Mouse (Mus musculus): ENCODE measurements around the gene Zfp825. TPM values are rescaled to one million over a fixed set of nuclear protein-coding genes. Genes with fewer than 3 reads are reported as not detected.
"Not testable (repeated sequence)": the region's sequence is repeated elsewhere in the genome, so short reads cannot be mapped to it uniquely, and the experiment has no call there.

Gene Zfp825
- total and polyA plus RNA-seq, 2 experiments from 2014 or later, result 5.1 to 11.4 TPM

- peak; percentile 13; the same call in 1 of the 2 replicates for TF ChIP-seq CTCF (IDR thresholded peaks at IDR 0.05; ENCODE audit: low read depth)
- Histone ChIP-seq H3K4me1 (ENCODE audit: insufficient read depth, low read length) (no peaks in the 10 kb centered on the region), H3K9me3 (ENCODE audit: low read length) (no peaks in the 10 kb centered on the region)
Observed at GRCm38 (mm10) chr13:74522481-74523237, 28.9 kb upstream of the Zfp825 start.

DNA sequence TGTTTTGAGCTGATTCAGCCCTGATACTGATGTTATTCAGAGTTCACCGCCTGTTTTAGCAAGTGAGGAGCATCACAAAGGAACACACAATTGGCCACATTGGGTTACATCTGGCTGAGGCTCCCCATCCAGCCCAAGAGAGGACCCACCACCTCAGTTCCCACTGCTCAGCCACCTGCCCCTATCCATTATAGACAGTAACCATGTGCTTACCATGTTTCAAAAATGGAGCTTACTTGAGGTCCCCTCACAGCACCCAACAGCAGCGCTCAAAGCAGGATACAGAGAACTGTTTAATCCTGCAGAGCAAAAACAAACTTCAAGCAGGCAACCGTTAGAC lies 28.3 kb upstream of the Zfp825 start:
- Histone ChIP-seq H3K4me3 (ENCODE audit: low read length) (peak overlapping the region; percentile 48), H3K27ac (peak overlapping the region; percentile 80), H3K4me2 (ENCODE audit: low read depth, low read length) (peak overlapping the region; percentile 69)
- H3K4me1 ChIP-seq (ENCODE audit: insufficient read depth, low read length); ATAC-seq; H3K27me3 ChIP-seq (ENCODE audit: insufficient read depth, low read length); H3K9ac ChIP-seq (replicated peaks; ENCODE audit: low read length); H3K36me3 ChIP-seq (ENCODE audit: insufficient read depth, low read length); H3K9me3 ChIP-seq (ENCODE audit: low read length): not testable (repeated sequence)
- peak; percentile 1 for DNase-seq (ENCODE audit: low spot score)
- 4% methylated on average over 3 of the region's 3 CpGs for WGBS

More at GRCm38 (mm10) chr13:74522481-74523237, 28.9 kb upstream of the Zfp825 start:
- H3K27ac ChIP-seq, result peak overlapping the region; percentile 80
- no peaks in the 10 kb centered on the region for H3K27me3 ChIP-seq (ENCODE audit: insufficient read depth, low read length)
- peak; percentile 76 for DNase-seq (ENCODE audit: low spot score)
- peak overlapping the region; percentile 48 for H3K4me3 ChIP-seq (ENCODE audit: low read length)
- H3K9ac ChIP-seq (replicated peaks; ENCODE audit: low read length), result peak overlapping the region; percentile 45
- H3K4me2 ChIP-seq (ENCODE audit: low read depth, low read length), result peak overlapping the region; percentile 69
- ATAC-seq, result peak; percentile 97
- 4% methylated on average over 15 of the region's 15 CpGs for WGBS
- no peaks in the 10 kb centered on the region for H3K36me3 ChIP-seq (ENCODE audit: insufficient read depth, low read length)

DNA sequence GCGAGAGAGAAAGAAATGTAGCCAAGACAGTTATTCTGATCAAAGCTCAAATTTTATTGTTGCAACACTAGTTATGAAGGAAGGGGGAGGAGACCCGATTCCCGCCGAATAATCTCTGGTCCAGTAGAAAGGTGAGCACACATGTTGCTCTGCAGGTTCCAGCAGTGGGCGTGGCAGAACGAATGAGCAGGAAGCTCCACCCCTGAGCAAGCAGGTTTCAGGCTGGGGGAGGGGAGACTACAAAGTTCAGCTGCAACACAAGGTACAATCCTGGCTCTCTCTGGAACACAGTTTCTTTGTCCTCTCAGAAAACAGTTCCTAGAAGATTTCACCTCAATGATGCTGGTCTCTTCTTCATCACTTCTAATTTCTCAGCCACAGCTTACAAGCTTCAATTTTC lies 14.2 kb upstream of the Zfp825 start:
- not testable (repeated sequence) for H3K27me3 ChIP-seq (ENCODE audit: insufficient read depth, low read length); H3K4me3 ChIP-seq (ENCODE audit: low read length); H3K36me3 ChIP-seq (ENCODE audit: insufficient read depth, low read length); H3K4me2 ChIP-seq (ENCODE audit: low read depth, low read length); H3K9ac ChIP-seq (replicated peaks; ENCODE audit: low read length); H3K4me1 ChIP-seq (ENCODE audit: insufficient read depth, low read length); ATAC-seq; DNase-seq (ENCODE audit: low spot score); H3K27ac ChIP-seq; H3K9me3 ChIP-seq (ENCODE audit: low read length)
- 83% methylated on average over 6 of the region's 6 CpGs for WGBS

DNA sequence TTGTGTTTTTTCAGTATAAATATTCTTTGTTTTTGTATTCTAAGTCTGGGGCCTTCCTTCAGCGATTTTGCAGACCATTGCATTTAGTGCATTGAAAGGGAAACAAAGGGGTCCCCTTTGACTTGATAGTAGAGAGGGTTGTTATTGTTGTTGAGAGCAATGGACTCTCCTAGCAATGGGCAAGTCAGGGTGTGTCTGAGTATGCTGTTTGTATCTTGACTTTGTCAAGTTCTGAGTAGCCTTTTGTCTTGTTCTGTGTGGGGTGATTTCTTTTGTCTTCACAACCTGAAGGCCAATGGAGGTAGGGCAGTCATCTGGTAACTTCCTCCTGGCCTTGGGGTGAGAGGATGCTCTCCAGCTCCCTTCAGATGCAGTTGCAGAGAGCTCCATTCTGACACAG lies 9.1 kb upstream of the Zfp825 start:
- H3K36me3 ChIP-seq (ENCODE audit: insufficient read depth, low read length); H3K9ac ChIP-seq (replicated peaks; ENCODE audit: low read length); DNase-seq (ENCODE audit: low spot score); H3K27me3 ChIP-seq (ENCODE audit: insufficient read depth, low read length); H3K4me1 ChIP-seq (ENCODE audit: insufficient read depth, low read length); H3K9me3 ChIP-seq (ENCODE audit: low read length); H3K4me2 ChIP-seq (ENCODE audit: low read depth, low read length); H3K4me3 ChIP-seq (ENCODE audit: low read length); H3K27ac ChIP-seq; ATAC-seq: not testable (repeated sequence)
- WGBS, result 78% methylated on average over 1 of the region's 1 CpGs

DNA sequence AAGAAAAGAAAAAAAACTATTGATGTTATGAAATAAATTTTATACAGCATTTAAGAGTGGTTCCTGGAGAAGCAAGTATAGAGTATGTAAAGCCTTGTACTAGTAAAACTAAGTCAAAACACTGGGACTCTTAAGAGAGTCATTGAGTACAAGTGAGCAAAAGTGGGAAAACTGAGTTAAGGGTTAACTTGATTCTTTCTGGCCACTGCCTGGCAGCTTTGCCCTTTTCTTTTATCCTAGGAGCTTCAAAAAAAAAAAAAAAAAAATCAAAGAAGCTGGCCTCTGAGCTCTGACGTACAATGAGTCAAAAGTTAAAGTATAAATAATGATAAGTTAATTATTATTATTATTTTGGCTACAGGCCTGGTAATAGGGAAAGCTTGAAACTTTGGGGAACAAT lies 5.9 kb upstream of the Zfp825 start:
- H3K36me3 ChIP-seq (ENCODE audit: insufficient read depth, low read length); H3K4me2 ChIP-seq (ENCODE audit: low read depth, low read length); H3K4me1 ChIP-seq (ENCODE audit: insufficient read depth, low read length); H3K27me3 ChIP-seq (ENCODE audit: insufficient read depth, low read length); H3K9ac ChIP-seq (replicated peaks; ENCODE audit: low read length); H3K27ac ChIP-seq; DNase-seq (ENCODE audit: low spot score); H3K9me3 ChIP-seq (ENCODE audit: low read length); H3K4me3 ChIP-seq (ENCODE audit: low read length); ATAC-seq: not testable (repeated sequence)
- 17% methylated on average over 1 of the region's 1 CpGs for WGBS

DNA sequence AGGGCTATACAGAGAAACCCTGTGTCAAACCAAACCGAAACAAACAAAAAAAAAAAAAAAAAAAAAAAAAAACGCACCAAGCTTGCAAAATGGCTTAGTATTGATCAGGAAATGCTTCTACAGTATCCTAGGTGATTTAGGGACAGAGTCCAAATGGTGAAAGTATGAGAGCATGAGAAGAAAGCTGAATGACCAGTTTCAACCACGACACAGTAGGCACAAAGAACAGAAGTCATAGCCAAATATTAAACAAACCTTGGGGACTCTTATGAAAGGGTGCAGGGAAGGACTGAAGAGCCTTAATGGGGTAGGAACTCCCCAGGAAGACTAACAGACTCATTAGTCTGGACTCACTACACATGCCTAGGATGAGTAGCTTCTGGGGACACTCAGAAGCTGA lies 9.5 kb downstream of the Zfp825 start:
- H3K9me3 ChIP-seq (ENCODE audit: low read length); H3K4me2 ChIP-seq (ENCODE audit: low read depth, low read length); H3K9ac ChIP-seq (replicated peaks; ENCODE audit: low read length); H3K36me3 ChIP-seq (ENCODE audit: insufficient read depth, low read length); DNase-seq (ENCODE audit: low spot score); H3K4me1 ChIP-seq (ENCODE audit: insufficient read depth, low read length); H3K27ac ChIP-seq; ATAC-seq; H3K27me3 ChIP-seq (ENCODE audit: insufficient read depth, low read length); H3K4me3 ChIP-seq (ENCODE audit: low read length): not testable (repeated sequence)
- 91% methylated on average over 3 of the region's 3 CpGs for WGBS

DNA sequence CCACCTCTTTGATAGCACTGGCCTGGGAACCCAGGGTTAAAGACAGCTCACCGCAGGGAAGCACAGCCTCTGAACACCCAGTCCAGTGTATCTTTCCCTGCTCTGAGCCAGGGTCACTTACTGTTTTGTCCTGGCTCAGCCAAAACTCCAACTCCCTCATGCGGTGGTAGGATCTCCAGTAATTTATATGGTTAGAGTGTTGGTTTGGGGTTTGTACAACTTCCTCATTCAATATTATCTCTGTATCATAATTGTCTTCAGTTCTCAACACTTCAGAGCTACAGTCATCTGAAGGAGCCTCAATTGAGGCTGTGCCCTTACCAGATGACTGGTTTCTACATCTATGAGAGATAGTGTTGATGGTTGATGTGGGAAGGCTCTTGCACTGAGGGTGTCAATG lies 22.3 kb downstream of the Zfp825 start:
- not testable (repeated sequence) for H3K9ac ChIP-seq (replicated peaks; ENCODE audit: low read length); H3K4me1 ChIP-seq (ENCODE audit: insufficient read depth, low read length); H3K27ac ChIP-seq; H3K4me3 ChIP-seq (ENCODE audit: low read length); H3K9me3 ChIP-seq (ENCODE audit: low read length); H3K36me3 ChIP-seq (ENCODE audit: insufficient read depth, low read length); H3K27me3 ChIP-seq (ENCODE audit: insufficient read depth, low read length); H3K4me2 ChIP-seq (ENCODE audit: low read depth, low read length); ATAC-seq; DNase-seq (ENCODE audit: low spot score)
- WGBS, result 90% methylated on average over 2 of the region's 2 CpGs
